Mouse (Mus musculus) thymus, postnatal 36 days (tissue): ENCODE measurements at regions not wholly inside any gene's neighbourhood (a gene's known extent, or its start where the extent isn't known, plus 50 kb on each side); places are given as distances from the start of the nearest gene placed in this dataset.

Source experiments
- DNase-seq, 2 experiments: peaks; one replicate each; pipeline ENCODE4 v3.0.0; 2022; ENCODE audit warnings: mixed read lengths in 2 of 2

DNA sequence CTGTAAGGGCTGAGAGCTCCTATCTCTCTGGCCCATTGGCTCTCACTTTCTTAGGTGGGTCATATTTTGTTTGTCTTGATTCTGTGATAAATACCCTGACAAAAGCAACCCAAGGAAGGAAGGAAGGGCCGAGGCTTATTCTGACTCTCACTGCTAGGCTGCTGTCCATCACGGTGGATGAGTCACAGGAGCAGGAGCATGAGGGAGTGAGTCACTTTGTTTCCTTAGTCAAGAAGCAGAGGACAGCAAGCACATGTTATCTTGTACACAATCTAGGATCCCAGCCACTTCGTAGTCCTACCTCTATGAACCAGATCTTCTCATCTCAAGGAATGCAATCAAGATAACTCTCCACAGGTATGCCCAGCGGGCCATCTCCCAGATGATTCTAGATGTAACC lies 69.9 kb downstream of the Atp6v1g3 start:
- no peak for DNase-seq

GRCm38 (mm10) chr1:138344920-138345319 lies 71.4 kb downstream of the Atp6v1g3 start:
- no peak for DNase-seq

- DNase-seq, result no peak
These were observed 72.5 kb downstream of the Atp6v1g3 start for GRCm38 (mm10) chr1:138345992-138346391.

GRCm38 (mm10) chr1:138346904-138347303 lies 73.4 kb downstream of the Atp6v1g3 start:
- DNase-seq, result no peak

- peak in 1 of 2 experiments; percentile 14 for DNase-seq
These were observed 74.9 kb downstream of the Atp6v1g3 start for GRCm38 (mm10) chr1:138348447-138348846.

GRCm38 (mm10) chr1:138349099-138349498 lies 75.6 kb downstream of the Atp6v1g3 start:
- no peak for DNase-seq

- DNase-seq, result no peak
These were observed 82.9 kb downstream of the Atp6v1g3 start for GRCm38 (mm10) chr1:138356407-138356806.

DNA sequence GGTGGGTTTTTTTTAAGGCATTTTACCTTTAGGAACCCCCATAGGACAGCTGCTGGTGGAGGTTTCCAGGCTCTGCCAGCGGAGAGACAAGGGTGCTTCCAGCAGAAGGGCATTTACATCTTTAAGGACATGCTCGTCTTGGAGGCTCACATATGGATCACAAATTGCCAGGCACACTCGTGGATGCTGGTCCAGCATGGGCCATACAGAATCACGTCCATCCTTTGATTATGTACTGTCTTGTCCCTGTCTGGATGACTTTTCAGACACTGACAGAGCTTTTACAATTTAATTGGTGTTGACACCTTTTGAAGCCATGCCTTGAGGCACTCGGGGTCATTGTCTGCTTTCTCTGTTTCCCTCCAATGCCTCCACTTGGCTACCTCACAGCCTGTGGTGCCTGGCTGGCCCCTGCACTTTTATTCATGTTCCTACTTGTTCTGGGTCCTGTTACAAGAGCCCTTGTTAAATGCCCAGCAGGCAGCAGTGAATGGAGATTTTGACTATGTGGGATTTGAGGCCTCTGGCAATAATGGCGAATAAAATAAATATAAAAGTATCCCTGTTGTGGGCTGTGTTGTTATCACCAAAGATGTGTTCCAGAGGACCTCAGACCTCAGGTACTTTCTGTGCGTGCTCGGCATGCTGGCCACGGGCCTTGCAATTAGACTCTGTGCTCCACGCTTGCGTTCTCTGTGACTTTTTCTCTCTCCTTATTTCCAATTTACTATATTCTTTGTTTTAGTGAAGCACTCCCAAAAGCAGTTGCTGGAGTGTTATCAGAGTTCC lies 89.3 kb downstream of the Atp6v1g3 start:
- DNase-seq, result no peak

GRCm38 (mm10) chr1:138369953-138370482 lies 96.5 kb downstream of the Atp6v1g3 start:
- no peak for DNase-seq

DNA sequence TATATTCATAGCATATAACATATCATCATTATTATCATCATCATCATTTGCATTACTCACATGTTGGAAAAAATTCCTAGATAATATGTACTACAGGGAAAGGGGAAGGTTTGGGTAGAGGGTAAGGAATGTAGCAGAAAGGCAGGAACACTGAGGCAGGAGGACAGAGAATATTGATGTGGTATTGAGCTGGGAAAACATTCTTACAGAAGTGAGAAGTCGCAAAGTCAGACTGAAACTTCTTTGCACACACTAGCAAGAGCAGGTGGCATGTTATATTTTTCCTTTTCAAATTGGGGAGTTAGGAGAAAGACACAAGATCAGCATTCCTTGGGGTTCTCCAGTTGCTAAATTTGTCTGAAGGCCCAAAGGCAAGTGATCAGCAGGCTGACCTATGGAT lies 97.9 kb downstream of the Atp6v1g3 start:
- DNase-seq, result no peak

- DNase-seq, result no peak
These were observed 110.6 kb downstream of the Atp6v1g3 start for GRCm38 (mm10) chr1:138384146-138384545.

DNA sequence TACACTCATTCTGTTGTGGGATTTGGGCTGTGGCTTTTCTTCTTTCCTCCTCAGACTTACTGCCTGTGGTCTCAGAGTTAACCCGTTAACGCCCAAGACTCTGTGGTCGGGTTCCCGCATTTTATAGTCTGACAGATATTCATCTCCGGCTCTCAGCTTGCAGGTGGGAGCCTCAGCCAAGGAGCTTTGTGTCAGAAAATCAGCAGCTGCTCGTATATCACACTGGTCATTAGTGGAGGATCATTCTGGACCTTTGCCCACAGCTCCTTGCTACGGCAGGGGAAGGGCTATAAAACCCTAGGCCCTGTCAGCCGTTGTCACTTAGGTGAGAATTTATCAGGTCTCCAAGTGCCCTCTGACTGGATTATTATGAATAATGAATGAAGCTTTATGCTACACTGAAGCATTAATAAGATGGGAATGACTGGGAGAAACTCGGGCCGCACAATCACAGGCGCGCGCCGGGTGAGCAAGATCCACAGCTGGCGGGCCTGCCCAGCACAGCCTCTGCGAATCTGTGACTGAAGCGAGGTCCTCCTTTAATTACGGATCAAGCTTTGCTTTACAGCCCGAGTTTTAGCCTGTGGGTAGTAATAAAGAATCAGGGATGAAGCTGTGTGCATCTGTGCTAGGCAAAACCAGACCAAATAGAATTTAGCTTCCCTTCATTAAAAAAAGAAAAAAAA lies 111.8 kb downstream of the Atp6v1g3 start:
- peak in 1 of 2 experiments; percentile 7 for DNase-seq

- DNase-seq, result no peak
These were observed 112.5 kb downstream of the Atp6v1g3 start for GRCm38 (mm10) chr1:138386001-138386400.

GRCm38 (mm10) chr1:138388634-138389033 lies 115.1 kb downstream of the Atp6v1g3 start:
- no peak for DNase-seq

DNA sequence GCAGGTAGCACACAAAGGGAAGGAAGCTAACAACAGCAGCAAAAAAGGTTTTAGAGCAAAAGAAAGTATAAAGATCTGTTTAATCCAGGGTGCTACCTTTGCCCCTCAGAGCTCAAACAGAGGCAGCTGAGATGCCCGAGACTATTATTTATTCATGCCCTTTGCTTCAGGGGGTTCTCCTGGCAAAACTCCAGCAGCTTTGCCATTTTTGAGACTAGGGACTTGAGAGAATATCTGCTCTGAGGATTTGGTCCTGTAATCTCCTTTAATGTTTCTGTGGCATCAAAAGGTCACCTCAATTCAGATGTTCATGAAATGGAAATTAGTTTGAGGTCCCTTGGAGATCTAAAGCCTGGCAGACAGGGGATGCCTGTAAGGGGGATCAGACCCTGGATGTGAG lies 116.1 kb downstream of the Atp6v1g3 start:
- DNase-seq, result no peak

GRCm38 (mm10) chr1:138418610-138419009 lies 145.1 kb downstream of the Atp6v1g3 start:
- no peak for DNase-seq

DNA sequence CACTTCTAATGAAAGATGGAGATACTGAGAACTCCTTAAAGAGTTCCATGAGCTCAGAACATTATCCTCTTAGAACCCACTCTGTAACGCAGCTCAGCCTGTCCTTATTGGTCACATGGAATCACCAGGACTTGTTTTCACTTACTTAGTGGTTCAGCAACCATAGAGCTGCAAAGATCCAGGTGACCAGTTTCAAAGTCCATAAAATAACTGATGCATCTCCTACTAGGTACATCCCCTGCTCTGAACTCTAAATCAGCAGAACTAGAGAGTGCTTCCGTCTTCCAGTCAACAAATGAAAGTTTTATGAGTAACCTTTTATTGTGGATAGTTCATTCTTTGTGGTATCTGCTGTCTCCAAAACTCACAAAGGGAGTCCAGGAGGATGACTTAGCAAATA lies 153.9 kb downstream of the Atp6v1g3 start:
- DNase-seq, result no peak
